Mouse (Mus musculus) midbrain, embryonic 14.5 days (tissue): ENCODE results near the gene Snrpg. TPM values are rescaled to one million over a fixed set of nuclear protein-coding genes. Genes with fewer than 3 reads are reported as not detected.

Experiments used
- ATAC-seq: fragments of 200-750 bp; cut with Nextera tagmentation; 2 replicates; pipeline ENCODE4 v1.8.0; 2017; ENCODE audit warnings: moderate number of reproducible peaks, moderate library complexity; ENCODE audit not compliant: low FRiP score, low TSS enrichment
- DNase-seq: peaks from one replicate; pipeline ENCODE4 v3.0.0-alpha.2; 2015
- H3K27ac ChIP-seq: fragments of 300-500 bp; sonication (generic); replicated peaks from 2 replicates; pipeline ENCODE4 v1.5.1; 2014; ENCODE audit warnings: mild to moderate bottlenecking, low read depth, low read length, moderate library complexity
- H3K27me3 ChIP-seq: fragments of 300-500 bp; sonication (generic); 2 replicates; pipeline ENCODE4 v1.6.1; 2014; ENCODE audit warnings: low read length, control low read depth, mixed read lengths; ENCODE audit not compliant: control insufficient read depth, insufficient read depth
- H3K36me3 ChIP-seq: fragments of 300-500 bp; sonication (generic); 2 replicates; pipeline ENCODE4 v1.6.1; 2014; ENCODE audit warnings: low read length, control low read depth; ENCODE audit not compliant: control insufficient read depth, insufficient read depth
- H3K4me1 ChIP-seq: fragments of 300-500 bp; sonication (generic); 2 replicates; pipeline ENCODE4 v1.6.1; 2014; ENCODE audit warnings: mild to moderate bottlenecking, antibody characterized with exemption, low read length, control low read depth; ENCODE audit not compliant: control insufficient read depth, insufficient read depth
- H3K4me2 ChIP-seq: fragments of 300-500 bp; sonication (generic); 2 replicates; pipeline ENCODE4 v1.6.1; 2014; ENCODE audit warnings: mild to moderate bottlenecking, low read length, moderate library complexity
- H3K4me3 ChIP-seq: fragments of 300-500 bp; sonication (generic); replicated peaks from 2 replicates; pipeline ENCODE4 v1.5.1; 2014; ENCODE audit warnings: low read depth, low read length
- H3K9ac ChIP-seq: fragments of 300-500 bp; sonication (generic); replicated peaks from 2 replicates; pipeline ENCODE4 v1.6.1; 2014; ENCODE audit warnings: mild to moderate bottlenecking, low read length, moderate library complexity
- H3K9me3 ChIP-seq: fragments of 300-500 bp; sonication (generic); 2 replicates; pipeline ENCODE4 v1.6.1; 2016; ENCODE audit warnings: low read length, control low read depth, mixed read lengths; ENCODE audit not compliant: control insufficient read depth
- WGBS: fragments of 180-500 bp; shearing (Covaris S2); extraction: QIAGEN DNeasy Blood & Tissue Kit; methylation state at CpG from one replicate; pipeline ENCODE4 v1.1.7; 2014; 5-methylcytosine and 5-hydroxymethylcytosine counted together
- polyA plus RNA-seq: library from polyadenylated mRNA; unstranded; fragments of >200 nt; fragmentation: Nextera tagmentation; extraction: Ambion mirVana; gene quantifications from 2 replicates; pipeline ENCODE4 v1.2.1, GENCODE M21; 2014

The Snrpg gene
- polyA plus RNA-seq, 1 experiment from 2014 or later, result 480 TPM

- no peak overlapping the region for H3K4me3 ChIP-seq
- peaks cover 82% of the 10 kb centered on the region for H3K36me3 ChIP-seq
Measured at GRCm38 (mm10) chr6:86388461-86388860, 17.4 kb downstream of the Snrpg start.

DNA sequence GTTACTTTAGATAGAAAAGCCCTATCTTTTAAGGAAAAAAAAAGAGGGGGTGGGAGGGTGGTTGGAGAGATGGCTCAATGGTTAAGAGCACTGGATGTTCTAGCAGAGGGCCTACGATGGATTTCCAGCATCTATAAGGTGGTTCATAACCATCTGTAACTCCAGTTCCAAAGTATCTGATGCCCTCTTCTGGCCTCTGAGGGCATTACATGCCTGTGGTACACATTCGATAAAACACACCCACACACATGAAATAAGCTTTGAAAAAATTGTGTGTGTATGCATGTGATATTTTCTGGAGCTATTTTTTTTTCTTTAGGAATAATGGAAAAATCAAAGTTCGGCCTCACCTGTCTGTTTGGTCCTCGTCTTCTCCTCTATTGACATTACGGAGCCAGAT lies 20.2 kb downstream of the Snrpg start:
- no peak overlapping the region for H3K27ac ChIP-seq
- peaks cover 74% of the 10 kb centered on the region for H3K36me3 ChIP-seq

More at GRCm38 (mm10) chr6:86388461-86388860, 17.4 kb downstream of the Snrpg start:
- DNase-seq, result no peak
- no peaks in the 10 kb centered on the region for H3K4me1 ChIP-seq
- no peaks in the 10 kb centered on the region for H3K9me3 ChIP-seq
- H3K27me3 ChIP-seq, result no peaks in the 10 kb centered on the region
- H3K4me2 ChIP-seq, result no peak overlapping the region
- no peak overlapping the region for H3K27ac ChIP-seq
- H3K9ac ChIP-seq, result no peak overlapping the region
- WGBS, result 89% methylated on average over 18 of the region's 18 CpGs
- ATAC-seq, result no peak

DNA sequence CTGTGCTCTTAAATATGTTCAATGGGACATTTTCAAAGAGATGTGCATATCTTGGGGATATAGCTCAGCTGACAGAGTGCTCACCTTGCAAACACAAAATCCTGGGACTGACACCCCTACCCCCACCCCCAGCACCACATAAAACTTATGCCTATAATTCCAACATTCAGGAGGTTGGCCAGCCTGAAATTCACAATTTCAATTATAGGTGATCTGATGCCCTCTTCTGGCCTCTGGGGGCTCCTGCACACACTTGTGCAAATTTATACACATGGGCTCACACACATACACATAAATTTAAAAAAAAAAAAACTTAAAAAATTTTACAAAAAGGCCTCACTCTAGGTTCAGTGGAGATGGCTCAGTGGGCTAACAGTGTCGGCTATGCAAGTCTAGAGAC lies 22.1 kb downstream of the Snrpg start:
- H3K36me3 ChIP-seq, result peaks cover 56% of the 10 kb centered on the region
- no peak overlapping the region for H3K4me2 ChIP-seq
- DNase-seq (no peak), ATAC-seq (no peak)
- no peaks in the 10 kb centered on the region for H3K9me3 ChIP-seq
- 97% methylated on average over 1 of the region's 1 CpGs for WGBS
- no peak overlapping the region for H3K4me3 ChIP-seq
- H3K27me3 ChIP-seq, result peaks cover 6% of the 10 kb centered on the region; the same call in 1 of the 2 replicates
- H3K27ac ChIP-seq, result no peak overlapping the region
- H3K9ac ChIP-seq, result no peak overlapping the region
- peaks cover 28% of the 10 kb centered on the region for H3K4me1 ChIP-seq

More for the DNA sequence above, 20.2 kb downstream of the Snrpg start:
- H3K4me2 ChIP-seq, result no peak overlapping the region
- DNase-seq (no peak), ATAC-seq (no peak)
- peaks cover 20% of the 10 kb centered on the region for H3K4me1 ChIP-seq
- H3K27me3 ChIP-seq, result no peaks in the 10 kb centered on the region
- H3K9me3 ChIP-seq, result no peaks in the 10 kb centered on the region
- WGBS, result 97% methylated on average over 5 of the region's 5 CpGs
- H3K4me3 ChIP-seq, result no peak overlapping the region
- no peak overlapping the region for H3K9ac ChIP-seq

DNA sequence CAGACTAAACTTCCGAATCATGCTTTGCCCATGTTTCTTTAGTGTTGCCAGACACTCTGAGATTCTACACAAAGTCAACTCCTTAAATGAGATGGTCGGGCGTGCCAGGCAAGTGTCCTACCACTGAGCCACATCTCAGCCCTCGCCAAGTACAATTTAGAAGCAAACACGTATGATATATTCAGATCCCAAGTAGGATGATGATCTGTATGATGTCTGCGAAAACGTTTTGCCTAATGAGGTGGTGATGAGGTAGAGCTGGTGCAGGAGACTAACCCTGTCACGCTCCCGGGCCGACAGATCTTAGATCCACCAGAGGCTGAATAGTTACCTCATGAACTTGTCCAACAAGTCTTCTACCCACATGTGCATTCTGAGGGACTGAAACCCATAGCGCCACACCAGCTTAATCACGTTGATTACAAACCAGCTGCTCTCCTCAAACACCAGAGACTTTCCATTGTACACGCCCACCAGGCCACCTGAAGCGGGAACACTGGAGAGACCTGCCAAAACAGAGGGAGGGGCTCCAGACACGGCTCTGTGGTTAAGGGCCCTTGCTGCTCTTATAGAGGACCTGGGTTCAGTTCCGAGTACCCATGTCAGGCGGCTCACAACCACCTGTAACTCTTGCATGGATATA lies 23.1 kb downstream of the Snrpg start:
- WGBS, result 91% methylated on average over 17 of the region's 17 CpGs
- H3K4me3 ChIP-seq, result no peak overlapping the region
- peaks cover 7% of the 10 kb centered on the region; the same call in 1 of the 2 replicates for H3K27me3 ChIP-seq
- H3K4me1 ChIP-seq, result peaks cover 28% of the 10 kb centered on the region
- 0 out of 2 replicates have a peak overlapping the region, but pooled peaks have one; percentile 17 for H3K4me2 ChIP-seq
- H3K9me3 ChIP-seq, result no peaks in the 10 kb centered on the region
- H3K27ac ChIP-seq, result no peak overlapping the region
- no peak for ATAC-seq
- no peak for DNase-seq
- H3K36me3 ChIP-seq, result peaks cover 46% of the 10 kb centered on the region
- H3K9ac ChIP-seq, result no peak overlapping the region

DNA sequence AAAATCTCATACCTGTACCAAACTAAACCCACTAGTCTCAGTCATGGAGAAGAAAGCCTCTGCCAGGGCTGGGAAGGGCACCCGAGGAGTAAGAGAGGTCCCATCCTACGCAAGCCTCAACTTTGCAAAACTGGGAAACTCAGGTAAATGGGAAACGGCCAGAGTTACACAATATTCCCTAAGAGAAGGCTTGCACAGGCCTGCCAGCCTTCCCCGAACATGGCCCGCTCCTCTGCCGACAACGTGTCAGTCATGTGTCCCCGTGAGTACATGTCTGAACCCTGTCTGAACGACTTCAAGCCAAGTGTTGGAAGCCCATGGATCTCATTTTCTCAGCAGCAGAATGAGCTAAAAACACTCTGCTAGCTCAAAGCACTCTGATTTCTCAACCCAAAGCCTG lies 23.9 kb downstream of the Snrpg start:
- WGBS, result 88% methylated on average over 9 of the region's 9 CpGs
- Histone ChIP-seq H3K9ac (no peak overlapping the region; the same call in 1 of the 2 replicates), H3K27me3 (peaks cover 7% of the 10 kb centered on the region; the same call in 1 of the 2 replicates)

DNA sequence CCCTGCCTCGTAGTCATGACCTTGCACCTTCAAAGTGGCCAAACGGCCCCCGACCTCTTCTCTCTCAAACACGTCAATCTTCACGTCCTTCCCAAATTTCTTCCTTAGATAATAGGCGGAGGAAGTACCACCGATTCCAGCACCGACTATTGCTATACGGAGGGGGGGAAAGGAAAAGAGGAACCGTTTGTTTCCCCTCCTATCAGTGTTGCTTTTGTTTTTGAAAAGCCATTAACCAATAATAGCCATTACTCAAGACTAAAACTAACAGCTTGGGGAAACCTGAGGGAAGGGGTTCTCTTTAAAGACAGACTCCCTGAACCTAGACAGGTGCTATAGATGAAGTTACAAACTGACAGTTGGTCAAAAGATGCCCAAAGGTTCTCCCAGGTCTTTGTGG lies 24.9 kb downstream of the Snrpg start:
- peak overlapping the region; percentile 81 for H3K4me2 ChIP-seq
- H3K36me3 ChIP-seq, result peaks cover 29% of the 10 kb centered on the region
- ATAC-seq (no peak), DNase-seq (peak; percentile 4)
- H3K4me1 ChIP-seq, result peaks cover 28% of the 10 kb centered on the region
- H3K9me3 ChIP-seq, result no peaks in the 10 kb centered on the region
- 21% methylated on average over 10 of the region's 10 CpGs for WGBS
- peaks cover 7% of the 10 kb centered on the region; the same call in 1 of the 2 replicates for H3K27me3 ChIP-seq
- peak overlapping the region; percentile 92 for H3K27ac ChIP-seq
- peak overlapping the region; percentile 94 for H3K4me3 ChIP-seq
- peak overlapping the region; percentile 90 for H3K9ac ChIP-seq

More for the DNA sequence above, 23.9 kb downstream of the Snrpg start:
- Histone ChIP-seq H3K36me3 (peaks cover 38% of the 10 kb centered on the region), H3K4me3 (peak overlapping the region; percentile 94), H3K9me3 (no peaks in the 10 kb centered on the region), H3K4me2 (peak overlapping the region; percentile 81), H3K4me1 (peaks cover 28% of the 10 kb centered on the region), H3K27ac (no peak overlapping the region)
- no peak for ATAC-seq
- DNase-seq, result no peak

GRCm38 (mm10) chr6:86396581-86397256 lies 25.6 kb downstream of the Snrpg start, which contains the start of gene Pcyox1:
Gene Pcyox1, minus strand, starts transcription at chr6:86397154.
- H3K27me3 ChIP-seq, result peaks cover 7% of the 10 kb centered on the region; the same call in 1 of the 2 replicates
- peak within 1 kb of the TSS; percentile 90 for H3K9ac ChIP-seq
- H3K4me2 ChIP-seq, result peak within 1 kb of the TSS; percentile 81
- H3K36me3 ChIP-seq, result peaks cover 21% of the 10 kb centered on the region
- ATAC-seq, result peak; percentile 95
- H3K9me3 ChIP-seq, result no peaks in the 10 kb centered on the region
- H3K4me3 ChIP-seq, result peak within 1 kb of the TSS; percentile 94
- under 1% methylated on average over 51 of the region's 51 CpGs for WGBS
- H3K4me1 ChIP-seq, result peaks cover 28% of the 10 kb centered on the region
- peak; percentile 92 for DNase-seq
- H3K27ac ChIP-seq, result peak within 1 kb of the TSS; percentile 92

DNA sequence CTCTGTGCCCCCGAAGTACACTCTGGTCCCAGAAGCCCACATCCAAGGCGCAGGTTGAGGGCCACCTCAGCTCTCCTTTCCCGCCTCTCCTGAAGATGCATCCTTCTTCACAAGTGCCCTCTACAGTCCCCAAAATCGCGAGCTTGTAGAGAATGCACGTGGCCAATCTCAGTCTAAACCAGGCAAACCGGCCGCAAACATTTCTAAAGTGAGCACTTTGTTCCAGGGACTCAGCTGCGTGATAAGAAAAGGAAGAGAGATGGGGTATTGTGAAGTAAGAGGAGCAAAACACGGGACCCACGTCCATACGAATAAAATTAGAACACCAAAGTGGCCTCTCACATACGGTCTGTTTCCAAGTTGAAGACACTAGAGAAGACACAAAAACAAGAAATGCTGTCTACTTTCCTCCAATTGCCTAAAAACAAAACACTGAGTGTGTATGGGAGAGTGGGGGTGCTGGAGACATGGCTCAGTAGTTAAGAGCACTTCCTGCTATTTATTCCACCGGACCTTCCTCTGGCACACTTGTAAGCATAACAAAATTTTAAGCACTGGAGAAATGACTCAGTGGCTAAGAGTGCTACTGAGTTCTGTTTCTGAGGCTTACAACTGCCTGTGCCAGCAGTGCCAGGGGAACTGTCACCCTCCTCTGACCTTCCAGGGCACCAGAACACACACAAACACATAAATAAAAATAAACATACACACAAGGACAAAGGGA lies 26.3 kb downstream of the Snrpg start:
- Histone ChIP-seq H3K36me3 (peaks cover 14% of the 10 kb centered on the region), H3K4me2 (peak overlapping the region; percentile 81), H3K27me3 (peaks cover 7% of the 10 kb centered on the region; the same call in 1 of the 2 replicates), H3K9ac (peak overlapping the region; percentile 90; the same call in 1 of the 2 replicates), H3K4me1 (peaks cover 28% of the 10 kb centered on the region), H3K27ac (peak overlapping the region; percentile 92), H3K9me3 (no peaks in the 10 kb centered on the region), H3K4me3 (peak overlapping the region; percentile 94)
- ATAC-seq, result peak; percentile 26; the same call in 1 of the 2 replicates
- 7% methylated on average over 14 of the region's 14 CpGs for WGBS
- DNase-seq, result no peak
